Mouse (Mus musculus) retina, adult 2 months (tissue): ENCODE results near the gene Dnaic2.

Experiments used
- DNase-seq: peaks from one replicate; pipeline ENCODE4 v3.0.0-alpha.2; 2012; ENCODE audit warnings: low read depth, low spot score

Gene Dnaic2

DNA sequence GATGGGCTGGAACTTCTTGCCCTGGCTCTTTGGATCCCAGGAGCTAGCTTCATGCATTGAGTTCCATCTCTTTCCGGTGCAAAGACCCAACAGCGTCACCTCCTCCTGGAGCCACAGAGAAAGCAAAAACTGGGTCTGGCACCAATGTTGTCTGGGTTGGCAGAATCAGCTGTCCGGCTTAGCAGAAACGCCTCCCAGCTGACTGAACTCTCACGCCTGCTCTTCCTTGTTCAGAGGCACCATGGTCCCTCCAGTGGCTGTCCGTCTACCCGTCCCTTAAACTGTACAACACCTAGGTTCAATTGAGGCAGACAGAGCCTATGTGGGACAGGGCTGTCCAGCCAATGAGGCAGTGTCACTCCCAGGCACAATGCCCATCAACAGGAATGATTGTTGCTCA is 70.0 kb downstream of the Dnaic2 start:
- no peak for DNase-seq

DNA sequence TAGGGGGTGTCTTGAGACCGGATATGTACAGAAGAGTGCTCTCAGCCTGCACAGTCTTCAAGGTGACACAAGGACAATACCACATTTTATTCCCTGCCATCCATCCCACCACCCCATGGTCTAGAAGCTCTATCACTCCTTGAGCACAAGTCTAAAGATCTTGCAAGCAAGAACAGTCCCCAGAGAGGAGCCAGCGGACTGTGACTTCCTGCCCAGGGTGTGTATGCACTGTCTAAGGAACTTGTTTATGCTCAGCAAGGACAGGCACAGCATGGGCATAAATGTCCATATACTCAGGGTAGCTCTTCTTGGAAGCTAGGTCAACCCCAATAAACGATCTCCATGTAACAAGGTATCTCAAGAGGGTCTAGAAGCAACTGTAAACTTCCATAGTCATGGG is 70.8 kb downstream of the Dnaic2 start:
- no peak for DNase-seq

DNA sequence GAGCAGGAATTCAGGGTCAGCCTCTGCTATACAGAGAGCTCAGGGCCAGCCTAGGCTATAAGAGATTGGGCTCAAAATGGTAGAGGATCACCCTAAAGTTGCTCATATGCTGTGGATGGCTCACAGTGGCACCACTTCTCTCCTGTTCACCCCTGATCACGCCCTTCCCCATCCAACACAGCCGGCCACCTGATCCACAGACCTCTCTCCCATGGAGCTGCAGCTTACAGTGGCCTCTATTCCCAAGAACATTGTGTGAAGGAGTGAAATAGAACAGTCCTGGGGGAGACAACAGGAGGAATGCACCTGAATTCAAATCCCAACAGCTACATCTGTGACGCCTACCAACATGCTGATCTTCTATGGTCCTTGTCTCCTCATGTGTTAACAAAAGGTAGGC is 71.4 kb downstream of the Dnaic2 start, which contains the start of gene Gpr142:
Gene Gpr142, plus strand, starts transcription at position 301 of the 400 bp plus-strand sequence.
- no peak for DNase-seq

DNA sequence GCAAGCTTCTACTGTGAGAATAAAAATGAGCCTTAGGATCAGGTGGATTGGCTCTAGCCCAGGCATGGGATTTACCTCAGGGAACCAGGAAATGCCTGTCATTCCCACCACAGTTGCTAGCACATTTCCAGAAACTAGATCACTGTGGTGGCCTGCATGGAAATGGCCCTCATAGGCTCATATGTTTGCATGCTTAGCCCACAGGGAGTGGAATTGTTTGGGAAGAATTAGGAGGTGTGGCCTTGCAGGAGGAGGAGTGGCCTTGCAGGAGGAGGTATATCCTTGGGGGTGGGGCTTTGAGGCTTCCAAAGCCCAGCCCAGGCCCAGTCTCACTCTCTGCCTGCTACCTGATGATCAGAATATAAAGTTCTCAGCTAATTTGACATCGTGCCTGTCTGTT is 74.7 kb downstream of the Dnaic2 start:
- no peak for DNase-seq

DNA sequence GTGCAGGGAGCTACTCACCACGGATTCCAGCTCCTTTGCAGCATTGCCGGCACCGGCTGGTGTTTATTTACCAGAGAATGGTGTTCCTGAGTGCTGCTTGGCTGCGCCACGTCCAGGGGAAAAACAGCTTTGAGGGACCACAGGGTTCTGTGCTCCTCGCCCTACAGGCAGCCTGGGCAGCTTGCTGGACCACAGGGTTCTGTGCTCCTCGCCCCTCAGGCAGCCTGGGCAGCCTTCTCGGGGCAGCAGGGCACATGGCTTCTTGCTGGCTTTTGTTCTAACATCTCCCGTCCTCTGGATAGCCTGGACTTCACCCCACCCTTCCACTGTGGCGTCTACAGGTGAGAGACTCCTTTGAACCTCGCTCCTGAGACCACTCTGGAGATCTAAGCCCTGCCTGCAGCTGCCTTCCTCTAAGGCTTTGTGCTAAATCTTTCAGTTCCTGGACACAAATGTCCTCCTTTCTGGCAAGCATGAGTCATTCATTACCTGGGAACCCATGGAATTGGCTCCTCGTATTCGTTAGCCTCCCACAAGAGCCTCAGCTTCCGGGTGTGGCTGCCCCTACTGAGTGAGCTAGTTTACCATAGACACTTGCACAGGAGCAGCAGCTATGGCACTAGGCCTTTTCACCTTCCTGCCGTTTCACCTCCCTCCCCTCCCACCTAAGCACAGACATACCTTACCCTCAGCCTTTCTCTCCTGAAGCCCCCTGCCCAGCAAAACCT is 75.5 kb downstream of the Dnaic2 start:
- no peak for DNase-seq

DNA sequence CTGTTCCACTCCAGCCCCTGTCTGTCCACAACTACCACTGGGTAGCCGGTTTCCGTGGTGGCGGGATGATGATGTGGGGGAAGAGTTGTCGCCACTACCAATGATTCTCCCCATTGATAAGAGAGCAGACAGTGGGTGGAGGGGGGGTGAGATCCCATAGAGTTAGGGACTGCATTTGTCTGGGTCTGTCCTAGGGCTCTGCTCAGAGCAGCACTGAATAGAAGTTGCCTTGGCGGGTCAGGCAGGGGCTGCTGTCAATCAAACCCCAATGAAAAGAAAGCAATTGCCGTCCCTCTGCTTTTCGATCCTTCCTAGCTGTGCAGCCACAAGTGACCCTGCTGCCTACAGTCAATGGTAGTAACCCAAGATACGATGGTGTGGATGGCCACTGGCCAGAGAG is 76.8 kb downstream of the Dnaic2 start:
- DNase-seq = no peak

DNA sequence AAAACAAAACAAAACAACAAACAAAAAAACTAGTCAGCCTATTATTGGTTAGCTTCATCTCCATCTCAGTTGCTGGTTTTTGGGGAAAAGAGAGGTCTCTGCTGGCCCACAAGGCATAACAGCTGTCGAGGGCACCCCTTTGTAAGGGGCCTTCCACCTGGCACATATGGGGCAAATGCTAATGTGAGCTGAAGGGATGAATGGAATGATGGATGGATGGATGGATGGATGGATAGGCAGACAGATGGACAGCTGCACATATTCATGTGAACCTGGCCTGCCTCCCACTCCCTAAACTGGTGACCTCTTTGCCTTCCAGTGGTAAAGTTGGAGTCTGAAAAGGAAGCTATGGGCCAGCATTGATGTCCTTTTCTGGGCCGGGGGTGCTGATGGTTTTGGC is 79.8 kb downstream of the Dnaic2 start:
- no peak for DNase-seq
